Mouse (Mus musculus) ES-Bruce4 (cell line): ENCODE measurements at regions not wholly inside any gene's neighbourhood (a gene's known extent, or its start where the extent isn't known, plus 50 kb on each side); places are given as distances from the start of the nearest gene placed in this dataset.

Source experiments
- H3K27ac ChIP-seq: 2 replicates; pipeline ENCODE4 v1.5.1; 2012; ENCODE audit warnings: low read length, inconsistent platforms; ENCODE audit not compliant: insufficient read depth
- H3K27me3 ChIP-seq: 2 replicates; pipeline ENCODE4 v1.6.1; 2012; ENCODE audit warnings: mild to moderate bottlenecking, low read length, inconsistent platforms; ENCODE audit not compliant: control insufficient read depth, poor library complexity, insufficient read depth, severe bottlenecking
- H3K36me3 ChIP-seq: 2 replicates; pipeline ENCODE4 v1.6.1; 2012; ENCODE audit warnings: inconsistent platforms, mild to moderate bottlenecking, low read length, moderate library complexity; ENCODE audit not compliant: control insufficient read depth, poor library complexity, insufficient read depth, severe bottlenecking
- H3K4me1 ChIP-seq: one replicate; pipeline ENCODE4 v1.8.1; 2011; ENCODE audit warnings: low read length; ENCODE audit not compliant: control insufficient read depth, insufficient read depth
- H3K4me3 ChIP-seq: 2 replicates; pipeline ENCODE4 v1.5.1; 2011; ENCODE audit warnings: low read depth, mild to moderate bottlenecking, low read length
- H3K9ac ChIP-seq: 2 replicates; pipeline ENCODE4 v1.6.1; 2012; ENCODE audit warnings: low read depth, mild to moderate bottlenecking, inconsistent platforms; ENCODE audit not compliant: poor library complexity, severe bottlenecking
- H3K9me3 ChIP-seq: replicated peaks from 2 replicates; pipeline ENCODE4 v1.6.1; 2012; ENCODE audit warnings: mild to moderate bottlenecking, low read length, inconsistent platforms; ENCODE audit not compliant: control insufficient read depth, poor library complexity, insufficient read depth, severe bottlenecking
- CTCF ChIP-seq: IDR thresholded peaks from one replicate; pipeline ENCODE4 v1.8.1; 2011; ENCODE audit warnings: low read depth, low read length
- EP300 ChIP-seq: IDR thresholded peaks from 2 replicates; pipeline ENCODE4 v1.6.1; 2011; ENCODE audit warnings: low read depth, low read length; ENCODE audit not compliant: insufficient read depth
- POLR2A ChIP-seq: IDR thresholded peaks from one replicate; pipeline ENCODE4 v1.8.1; 2011; ENCODE audit warnings: low read length; ENCODE audit not compliant: insufficient read depth

GRCm38 (mm10) chr14:71891667-71892066 lies 600.0 kb downstream of the Gm9195 start:
- Histone ChIP-seq H3K9me3 (no peaks in the 10 kb centered on the region), H3K27ac (no peak overlapping the region), H3K36me3 (no peaks in the 10 kb centered on the region), H3K9ac (no peak overlapping the region), H3K27me3 (no peaks in the 10 kb centered on the region), H3K4me3 (no peak overlapping the region), H3K4me1 (no peaks in the 10 kb centered on the region)
- no peak for TF ChIP-seq EP300
- TF ChIP-seq CTCF = no peak
- TF ChIP-seq POLR2A = no peak

DNA sequence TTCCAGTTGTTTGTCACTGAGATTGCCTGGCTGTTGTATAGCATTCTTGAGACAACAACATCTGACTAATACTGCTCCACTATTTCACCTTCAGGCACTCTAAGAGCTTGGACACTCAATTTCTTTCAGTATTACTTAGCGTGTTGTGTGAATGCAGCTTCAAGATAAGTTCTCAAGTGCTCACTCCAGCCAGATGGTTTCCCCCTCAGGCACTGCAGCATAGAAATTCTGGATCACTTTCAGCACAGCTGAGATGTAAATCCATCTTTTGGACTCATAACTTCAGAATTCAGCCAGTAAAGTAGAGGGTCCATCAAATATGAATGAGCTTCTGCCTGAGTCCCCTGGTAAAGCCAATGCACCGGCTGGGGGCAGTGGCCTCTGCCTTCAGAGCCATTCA lies 608.8 kb downstream of the Gm9195 start:
- Histone ChIP-seq H3K36me3 (no peaks in the 10 kb centered on the region), H3K9ac (no peak overlapping the region), H3K4me1 (no peaks in the 10 kb centered on the region), H3K4me3 (no peak overlapping the region), H3K27ac (no peak overlapping the region), H3K9me3 (no peaks in the 10 kb centered on the region), H3K27me3 (no peaks in the 10 kb centered on the region)
- TF ChIP-seq EP300 = no peak

DNA sequence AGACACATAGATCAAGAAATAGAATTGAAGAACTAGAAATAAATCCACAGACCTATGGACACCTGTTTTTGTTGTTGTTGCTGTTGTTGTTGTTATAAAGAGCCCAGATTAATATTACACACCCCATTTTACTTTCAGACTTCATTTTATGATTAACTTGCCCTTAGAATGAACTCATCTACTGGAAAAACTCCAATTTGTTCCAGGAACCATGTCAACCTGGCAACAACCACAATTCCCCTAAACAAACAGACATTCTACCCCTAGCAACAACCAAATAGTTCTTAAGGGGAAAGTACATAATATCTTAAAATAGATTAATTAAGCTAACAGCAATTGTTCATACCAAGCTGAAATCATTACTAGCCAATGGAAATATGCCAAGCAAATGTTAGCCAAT lies 646.1 kb downstream of the Gm9195 start:
- no peak overlapping the region for H3K27ac ChIP-seq
- H3K9me3 ChIP-seq = no peaks in the 10 kb centered on the region
- H3K9ac ChIP-seq = no peak overlapping the region

GRCm38 (mm10) chr14:71808863-71809487 lies 682.7 kb downstream of the Gm9195 start:
- TF ChIP-seq EP300 (no peak), POLR2A (no peak), CTCF (no peak)

More for the DNA sequence above, 646.1 kb downstream of the Gm9195 start:
- TF ChIP-seq POLR2A (no peak), EP300 (no peak), CTCF (no peak)
- Histone ChIP-seq H3K27me3 (no peaks in the 10 kb centered on the region), H3K4me1 (no peaks in the 10 kb centered on the region), H3K4me3 (no peak overlapping the region), H3K36me3 (no peaks in the 10 kb centered on the region)

DNA sequence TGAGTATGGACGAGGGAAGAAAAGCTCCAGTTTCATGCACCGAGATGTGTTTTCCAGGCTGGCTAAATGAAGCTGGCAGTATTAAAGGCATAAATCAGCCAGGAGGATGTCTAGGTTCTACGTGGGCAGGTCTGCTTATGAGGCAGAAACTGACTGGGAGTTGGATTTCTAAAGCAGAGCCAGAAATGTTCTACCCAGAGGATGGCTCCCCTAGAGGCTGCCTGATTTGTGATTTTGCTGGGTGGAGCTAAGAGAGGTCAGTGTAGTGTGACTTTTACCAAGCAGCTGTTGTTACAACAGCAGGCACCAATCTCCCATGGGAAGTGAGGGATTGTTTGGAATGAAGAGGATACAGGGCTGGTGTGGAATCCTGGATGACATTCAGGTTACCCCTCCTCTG lies 686.0 kb downstream of the Gm9195 start:
- peaks cover 20% of the 10 kb centered on the region for H3K9me3 ChIP-seq
- H3K36me3 ChIP-seq = no peaks in the 10 kb centered on the region
- no peak overlapping the region for H3K4me3 ChIP-seq
- TF ChIP-seq CTCF (no peak), EP300 (no peak)
- H3K27me3 ChIP-seq = no peaks in the 10 kb centered on the region
- no peak overlapping the region for H3K27ac ChIP-seq
- no peaks in the 10 kb centered on the region for H3K4me1 ChIP-seq
- no peak overlapping the region for H3K9ac ChIP-seq

More at GRCm38 (mm10) chr14:71808863-71809487, 682.7 kb downstream of the Gm9195 start:
- Histone ChIP-seq H3K9me3 (peaks cover 15% of the 10 kb centered on the region), H3K4me1 (no peaks in the 10 kb centered on the region), H3K36me3 (no peaks in the 10 kb centered on the region), H3K27ac (no peak overlapping the region), H3K4me3 (no peak overlapping the region), H3K9ac (no peak overlapping the region), H3K27me3 (no peaks in the 10 kb centered on the region)

DNA sequence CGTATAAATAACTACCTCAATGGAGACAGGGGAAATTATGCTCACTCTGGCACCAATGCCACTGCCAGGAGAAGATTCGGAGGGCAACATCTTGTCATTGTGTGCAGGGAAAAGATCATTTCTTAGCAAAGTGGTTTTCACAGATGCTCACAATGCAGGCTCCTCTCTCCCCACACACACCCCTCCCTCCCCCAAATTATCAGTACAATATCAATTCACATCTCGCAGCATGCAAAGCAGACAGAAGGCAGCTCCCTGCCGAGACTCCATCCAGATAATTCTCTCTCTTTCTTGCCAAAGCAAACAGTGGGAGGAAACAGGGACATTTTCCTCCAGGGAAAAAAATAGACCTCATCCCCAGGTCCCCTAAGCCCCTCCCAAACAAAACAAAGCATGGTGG lies 691.8 kb downstream of the Gm9195 start:
- no peak for TF ChIP-seq POLR2A
- no peak for TF ChIP-seq CTCF
- TF ChIP-seq EP300 = no peak
- H3K9me3 ChIP-seq = peaks cover 26% of the 10 kb centered on the region
- H3K4me3 ChIP-seq = no peak overlapping the region
- no peaks in the 10 kb centered on the region for H3K36me3 ChIP-seq
- H3K4me1 ChIP-seq = no peaks in the 10 kb centered on the region
- no peak overlapping the region for H3K27ac ChIP-seq
- no peak overlapping the region for H3K9ac ChIP-seq
- no peaks in the 10 kb centered on the region for H3K27me3 ChIP-seq
